Mouse (Mus musculus) liver, embryonic 12.5 days (tissue): ENCODE measurements around the gene Lpcat3. TPM values are rescaled to one million over a fixed set of nuclear protein-coding genes. Genes with fewer than 3 reads are reported as not detected.
A peak's percentile ranks its signal among the peaks of the same experiment; 100 is the strongest.
"Not testable (repeated sequence)": the region's sequence is repeated elsewhere in the genome, so short reads cannot be mapped to it uniquely, and the experiment has no call there.

Experiments used
- ATAC-seq: fragments of 200-750 bp; cut with Nextera tagmentation; 2 replicates; pipeline ENCODE4 v1.8.0; 2017; ENCODE audit warnings: moderate number of reproducible peaks, mild to moderate bottlenecking, moderate library complexity
- H3K27ac ChIP-seq: fragments of 300-500 bp; sonication (generic); 2 replicates; pipeline ENCODE4 v1.5.1; 2016; ENCODE audit warnings: mild to moderate bottlenecking
- H3K27me3 ChIP-seq: fragments of 300-500 bp; sonication (generic); replicated peaks from 2 replicates; pipeline ENCODE4 v1.6.1; 2016; ENCODE audit warnings: mild to moderate bottlenecking, moderate library complexity
- H3K36me3 ChIP-seq: fragments of 300-500 bp; sonication (generic); 2 replicates; pipeline ENCODE4 v1.6.1; 2016; ENCODE audit warnings: mild to moderate bottlenecking, moderate library complexity
- H3K4me1 ChIP-seq: fragments of 300-500 bp; sonication (generic); 2 replicates; pipeline ENCODE4 v1.6.1; 2016
- H3K4me2 ChIP-seq: fragments of 300-500 bp; sonication (generic); 2 replicates; pipeline ENCODE4 v1.6.1; 2016; ENCODE audit warnings: mild to moderate bottlenecking, moderate library complexity
- H3K4me3 ChIP-seq: fragments of 300-500 bp; sonication (generic); 2 replicates; pipeline ENCODE4 v1.5.1; 2016; ENCODE audit warnings: mild to moderate bottlenecking, moderate library complexity
- H3K9ac ChIP-seq: fragments of 300-500 bp; sonication (generic); 2 replicates; pipeline ENCODE4 v1.6.1; 2016; ENCODE audit warnings: mild to moderate bottlenecking, moderate library complexity
- H3K9me3 ChIP-seq: fragments of 300-500 bp; sonication (generic); replicated peaks from 2 replicates; pipeline ENCODE4 v1.6.1; 2016; ENCODE audit warnings: mild to moderate bottlenecking, moderate library complexity
- WGBS: fragments of 180-500 bp; shearing (Covaris S2); methylation state at CpG from one replicate; pipeline ENCODE4 v1.1.7; 2016; ENCODE audit not compliant: insufficient replicate concordance; 5-methylcytosine and 5-hydroxymethylcytosine counted together
- polyA plus RNA-seq: library from polyadenylated mRNA; unstranded; fragments of >200 nt; fragmentation: Nextera tagmentation; extraction: Ambion mirVana; gene quantifications from 2 replicates; pipeline ENCODE4 v1.2.1, GENCODE M21; 2016

The Lpcat3 gene
- polyA plus RNA-seq, 1 experiment from 2014 or later = 67.1 TPM

- not testable (repeated sequence) for H3K27ac ChIP-seq, H3K9ac ChIP-seq, H3K4me3 ChIP-seq, H3K4me2 ChIP-seq, H3K9me3 ChIP-seq, H3K27me3 ChIP-seq, ATAC-seq
- Histone ChIP-seq H3K4me1 (peaks cover 75% of the 10 kb centered on the region), H3K36me3 (peaks cover 21% of the 10 kb centered on the region)
- 65% methylated on average over 6 of the region's 6 CpGs for WGBS
Measured at GRCm38 (mm10) chr6:124682291-124682690, 19.5 kb downstream of the Lpcat3 start.

GRCm38 (mm10) chr6:124683591-124684417, 21.0 kb downstream of the Lpcat3 start:
- Histone ChIP-seq H3K27me3 (no peaks in the 10 kb centered on the region), H3K9me3 (no peaks in the 10 kb centered on the region), H3K4me3 (peak overlapping the region; percentile 8; the same call in 1 of the 2 replicates), H3K4me2 (peak overlapping the region; percentile 51), H3K4me1 (peaks cover 73% of the 10 kb centered on the region), H3K27ac (peak overlapping the region; percentile 73), H3K36me3 (peaks cover 22% of the 10 kb centered on the region), H3K9ac (0 out of 2 replicates have a peak overlapping the region, but pooled peaks have one; percentile 32)
- peak; percentile 90 for ATAC-seq
- WGBS = 61% methylated on average over 14 of the region's 14 CpGs

GRCm38 (mm10) chr6:124685606-124686386, 23.0 kb downstream of the Lpcat3 start:
- Histone ChIP-seq H3K9me3 (no peaks in the 10 kb centered on the region), H3K4me1 (peaks cover 78% of the 10 kb centered on the region), H3K27ac (peak overlapping the region; percentile 45), H3K27me3 (no peaks in the 10 kb centered on the region), H3K36me3 (peaks cover 15% of the 10 kb centered on the region), H3K4me3 (no peak overlapping the region), H3K4me2 (peak overlapping the region; percentile 19), H3K9ac (0 out of 2 replicates have a peak overlapping the region, but pooled peaks have one; percentile 8)
- peak; percentile 38 for ATAC-seq
- WGBS = 34% methylated on average over 12 of the region's 12 CpGs

- ATAC-seq, H3K27ac ChIP-seq, H3K27me3 ChIP-seq, H3K9me3 ChIP-seq, H3K9ac ChIP-seq, H3K4me3 ChIP-seq: not testable (repeated sequence)
- peaks cover 11% of the 10 kb centered on the region for H3K36me3 ChIP-seq
- peak overlapping the region; percentile 19; the same call in 1 of the 2 replicates for H3K4me2 ChIP-seq
- peaks cover 73% of the 10 kb centered on the region for H3K4me1 ChIP-seq
- 58% methylated on average over 1 of the region's 1 CpGs for WGBS
Measured at GRCm38 (mm10) chr6:124686644-124687043, 23.8 kb downstream of the Lpcat3 start.

GRCm38 (mm10) chr6:124688151-124688758, 25.4 kb downstream of the Lpcat3 start:
- Histone ChIP-seq H3K4me1 (peaks cover 71% of the 10 kb centered on the region), H3K4me3 (no peak overlapping the region), H3K27me3 (no peaks in the 10 kb centered on the region), H3K27ac (peak overlapping the region; percentile 36; the same call in 1 of the 2 replicates), H3K4me2 (no peak overlapping the region), H3K9ac (no peak overlapping the region), H3K9me3 (no peaks in the 10 kb centered on the region), H3K36me3 (peaks cover 12% of the 10 kb centered on the region)
- no peak for ATAC-seq
- 60% methylated on average over 8 of the region's 8 CpGs for WGBS

GRCm38 (mm10) chr6:124689011-124689410, 26.2 kb downstream of the Lpcat3 start:
- Histone ChIP-seq H3K4me3 (no peak overlapping the region), H3K4me2 (no peak overlapping the region), H3K36me3 (peaks cover 18% of the 10 kb centered on the region), H3K4me1 (peaks cover 71% of the 10 kb centered on the region), H3K27me3 (no peaks in the 10 kb centered on the region), H3K9ac (no peak overlapping the region), H3K9me3 (no peaks in the 10 kb centered on the region), H3K27ac (no peak overlapping the region)
- ATAC-seq = no peak
- WGBS = 75% methylated on average over 3 of the region's 3 CpGs

- no peak for ATAC-seq
- peaks cover 64% of the 10 kb centered on the region for H3K4me1 ChIP-seq
Measured at GRCm38 (mm10) chr6:124690517-124690916, 27.7 kb downstream of the Lpcat3 start.

GRCm38 (mm10) chr6:124693243-124693981, 30.6 kb downstream of the Lpcat3 start:
- no peak overlapping the region; the same call in 1 of the 2 replicates for H3K27ac ChIP-seq
- no peaks in the 10 kb centered on the region for H3K27me3 ChIP-seq
- H3K9ac ChIP-seq = no peak overlapping the region
- H3K4me2 ChIP-seq = no peak overlapping the region
- H3K4me1 ChIP-seq = peaks cover 36% of the 10 kb centered on the region
- 82% methylated on average over 15 of the region's 15 CpGs for WGBS
- H3K4me3 ChIP-seq = no peak overlapping the region
- H3K9me3 ChIP-seq = no peaks in the 10 kb centered on the region
- peaks cover 30% of the 10 kb centered on the region for H3K36me3 ChIP-seq
- ATAC-seq = no peak

More at GRCm38 (mm10) chr6:124690517-124690916, 27.7 kb downstream of the Lpcat3 start:
- Histone ChIP-seq H3K4me2 (no peak overlapping the region), H3K9me3 (no peaks in the 10 kb centered on the region), H3K4me3 (no peak overlapping the region), H3K27me3 (no peaks in the 10 kb centered on the region), H3K27ac (no peak overlapping the region), H3K36me3 (peaks cover 26% of the 10 kb centered on the region), H3K9ac (no peak overlapping the region)
- 79% methylated on average over 3 of the region's 3 CpGs for WGBS

GRCm38 (mm10) chr6:124694166-124694955, 31.5 kb downstream of the Lpcat3 start:
- H3K9me3 ChIP-seq = no peaks in the 10 kb centered on the region
- WGBS = 81% methylated on average over 15 of the region's 15 CpGs
- no peak overlapping the region for H3K4me2 ChIP-seq
- H3K27ac ChIP-seq = no peak overlapping the region
- no peak overlapping the region for H3K9ac ChIP-seq
- H3K36me3 ChIP-seq = peaks cover 40% of the 10 kb centered on the region
- H3K27me3 ChIP-seq = no peaks in the 10 kb centered on the region
- no peak overlapping the region for H3K4me3 ChIP-seq
- H3K4me1 ChIP-seq = peaks cover 33% of the 10 kb centered on the region
- ATAC-seq = no peak

GRCm38 (mm10) chr6:124696441-124697150, 33.8 kb downstream of the Lpcat3 start:
- WGBS = 80% methylated on average over 7 of the region's 7 CpGs
- H3K9me3 ChIP-seq = no peaks in the 10 kb centered on the region
- ATAC-seq = no peak
- peaks cover 62% of the 10 kb centered on the region for H3K36me3 ChIP-seq
- no peak overlapping the region for H3K27ac ChIP-seq
- H3K4me2 ChIP-seq = no peak overlapping the region
- H3K27me3 ChIP-seq = no peaks in the 10 kb centered on the region
- H3K4me1 ChIP-seq = peaks cover 37% of the 10 kb centered on the region
- H3K9ac ChIP-seq = no peak overlapping the region
- H3K4me3 ChIP-seq = no peak overlapping the region
